Mouse (Mus musculus): ENCODE measurements around the gene Nup98. TPM values are rescaled to one million over a fixed set of nuclear protein-coding genes. Genes with fewer than 3 reads are reported as not detected.
A peak's percentile ranks its signal among the peaks of the same experiment; 100 is the strongest.

Gene Nup98
- polyA plus RNA-seq, 1 experiment from 2014 or later, result 24.3 TPM

DNA sequence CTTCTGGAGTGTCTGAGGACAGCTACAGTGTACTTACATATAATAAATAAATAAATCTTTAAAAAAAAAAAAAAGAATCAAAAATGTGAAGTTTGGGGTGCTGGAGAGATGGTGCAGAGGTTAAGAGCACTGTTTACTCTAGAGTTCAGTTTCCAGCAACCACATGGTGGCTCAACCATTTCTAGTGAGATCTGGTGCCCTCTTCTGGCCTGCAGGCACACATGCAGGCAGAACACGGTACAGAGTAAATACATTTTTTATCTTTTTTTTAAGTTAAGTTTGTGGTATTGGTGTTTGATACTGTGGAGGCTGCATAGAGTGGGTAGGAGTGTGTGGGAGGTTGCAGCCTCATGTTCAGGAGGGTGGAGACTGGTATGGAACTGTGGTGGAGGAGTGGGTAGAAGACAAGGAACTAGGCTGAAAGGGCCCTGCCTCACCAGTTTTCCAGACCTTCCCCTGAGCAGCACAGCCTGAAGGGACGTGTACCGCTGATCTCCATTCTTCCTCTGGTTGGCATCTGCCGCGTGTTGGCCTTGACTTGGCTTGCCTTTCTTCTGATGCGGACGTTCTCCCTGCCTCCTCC lies 133.2 kb downstream of the Nup98 start:
- DNase-seq (ENCODE audit: low spot score), result peak; percentile 70

Other genes starting within 250 kb of the Nup98 start
- 19.2 and 20.2 TPM in 2 replicates for gene Il18bp, start 191.5 kb downstream of the Nup98 start, polyA plus RNA-seq (2015; fragmentation: Nextera tagmentation; extraction: Ambion mirVana)
- 18.6 and 19.2 TPM in 2 replicates for gene Rnf121, start 144.7 kb downstream of the Nup98 start, polyA plus RNA-seq (2015; fragmentation: Nextera tagmentation; extraction: Ambion mirVana)
- 21.1 and 25.4 TPM in 2 replicates for gene Xndc1, start 144.7 kb downstream of the Nup98 start, polyA plus RNA-seq (2015; fragmentation: Nextera tagmentation; extraction: Ambion mirVana)
- gene Xntrpc, start 144.5 kb downstream of the Nup98 start, polyA plus RNA-seq (2015; fragmentation: Nextera tagmentation; extraction: Ambion mirVana), result 0.74 and 0.96 TPM in 2 replicates
- gene Trpc2, start 127.1 kb downstream of the Nup98 start, polyA plus RNA-seq (2015; fragmentation: Nextera tagmentation; extraction: Ambion mirVana), result not detected in 2 replicates
- gene Art1, start 108.4 kb downstream of the Nup98 start, polyA plus RNA-seq (2015; fragmentation: Nextera tagmentation; extraction: Ambion mirVana), result 23.4 and 24.1 TPM in 2 replicates
- gene Art5, start 100.7 kb downstream of the Nup98 start, polyA plus RNA-seq (2015; fragmentation: Nextera tagmentation; extraction: Ambion mirVana), result 15.8 and 24.3 TPM in 2 replicates
- 0.13 and 0.23 TPM in 2 replicates for gene Chrna10, start 93.3 kb downstream of the Nup98 start, polyA plus RNA-seq (2015; fragmentation: Nextera tagmentation; extraction: Ambion mirVana)
- 54.3 and 59.6 TPM in 2 replicates for gene Pgap2, start within 50 bp of the Nup98 start, polyA plus RNA-seq (2015; fragmentation: Nextera tagmentation; extraction: Ambion mirVana)
- 184 and 188 TPM in 2 replicates for gene Rhog, start 45.9 kb upstream of the Nup98 start, polyA plus RNA-seq (2015; fragmentation: Nextera tagmentation; extraction: Ambion mirVana)
- 37.5 and 42.1 TPM in 2 replicates for gene Stim1, start 57.6 kb upstream of the Nup98 start, polyA plus RNA-seq (2015; fragmentation: Nextera tagmentation; extraction: Ambion mirVana)
- gene Rrm1, start 231.5 kb upstream of the Nup98 start, polyA plus RNA-seq (2015; fragmentation: Nextera tagmentation; extraction: Ambion mirVana), result 143 and 151 TPM in 2 replicates

Measured in thymus, postnatal 0 days (tissue).